Comparison of ENCODE assay signal across 8 mouse cellular contexts in the genomic region with DNA sequence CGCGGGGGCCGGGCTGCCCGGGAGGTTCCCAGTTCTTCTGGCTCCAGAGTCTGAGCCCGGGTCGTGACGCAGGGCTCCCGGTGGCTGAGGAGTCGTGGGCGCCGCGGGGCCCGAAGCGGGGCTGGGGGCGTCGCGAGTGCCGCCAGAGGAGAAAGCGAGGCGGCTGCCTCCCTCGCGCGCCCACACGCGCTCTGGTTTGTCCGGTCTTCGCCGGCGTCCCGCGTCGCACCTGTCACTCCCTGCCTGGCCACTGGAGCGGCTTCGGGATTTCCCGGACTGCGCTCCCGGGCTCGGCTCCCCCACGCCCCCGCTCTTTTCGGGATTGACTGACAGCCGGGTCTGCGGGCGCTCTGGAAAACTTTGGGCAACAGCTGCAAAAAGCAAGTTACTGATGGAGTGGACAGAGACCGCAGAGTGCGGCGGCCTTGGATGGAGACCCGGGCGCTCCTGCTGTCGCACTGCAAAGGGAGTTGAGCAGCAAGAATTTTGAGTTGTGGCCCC. TPM values are rescaled to one million over a fixed set of nuclear protein-coding genes. Genes with fewer than 3 reads are reported as not detected.
DNase-seq lines count a peak whose midpoint lies in the region; ATAC-seq and TF ChIP-seq lines count a peak whose summit lies in the region.

No protein-coding gene starts in this region.

- under 1% methylated on average over 48 of the region's 50 CpGs for WGBS in forebrain, embryonic 12.5 days

- peak; percentile 13 for ATAC-seq in forebrain, embryonic 12.5 days (ENCODE audit: low FRiP score)
- no peak for ATAC-seq in megakaryocyte progenitor cell, adult 5-6 weeks (replicated peaks; ENCODE audit: poor library complexity)

- no peak for TF ChIP-seq POLR2A in MEL (IDR thresholded peaks at IDR 0.05; ENCODE audit: control insufficient read depth in 1 of 2, insufficient read depth in 1 of 2, low read depth in 1 of 2, low read length in 2 of 2, poor library complexity in 1 of 2)

- peaks cover 0 to 28% of the 10 kb centered on the region in 2 experiments; a peak in 2 of 4 replicates for H3K36me3 ChIP-seq in MEL (ENCODE audit: control insufficient read depth in 1 of 2, insufficient read depth in 2 of 2, low read length in 2 of 2)
- H3K36me3 ChIP-seq in forebrain, embryonic 12.5 days (replicated peaks), result peaks cover 19% of the 10 kb centered on the region

- peak overlapping the region; percentile 89 for H3K4me2 ChIP-seq in forebrain, embryonic 12.5 days

- H3K9ac ChIP-seq in MEL (ENCODE audit: control insufficient read depth, low read depth, low read length, poor library complexity, severe bottlenecking), result peak overlapping the region; percentile 99
- peak overlapping the region; percentile 94 for H3K9ac ChIP-seq in forebrain, embryonic 12.5 days

- TF ChIP-seq CTCF in MEL (IDR thresholded peaks at IDR 0.05 in 2 of 3, conservative IDR thresholded peaks at IDR 0.05 in 1 of 3; ENCODE audit: control insufficient read depth in 1 of 3, insufficient read depth in 1 of 3, low read depth in 2 of 3, low read length in 3 of 3, poor library complexity in 1 of 3, severe bottlenecking in 1 of 3), result no peak

- H3K4me1 ChIP-seq in MEL (ENCODE audit: control insufficient read depth in 1 of 2, insufficient read depth in 2 of 2, low read length in 2 of 2), result peaks cover 0 to 27% of the 10 kb centered on the region in 2 experiments; a peak in 3 of 4 replicates
- peaks cover 60% of the 10 kb centered on the region for H3K4me1 ChIP-seq in forebrain, embryonic 12.5 days

- TF ChIP-seq EP300 in MEL (IDR thresholded peaks at IDR 0.05; ENCODE audit: low read depth in 1 of 2, low read length in 2 of 2), result no peak

- no peaks in the 10 kb centered on the region for H3K27me3 ChIP-seq in MEL (ENCODE audit: control insufficient read depth in 1 of 2, insufficient read depth in 2 of 2, low read length in 2 of 2)
- H3K27me3 ChIP-seq in forebrain, embryonic 12.5 days, result no peaks in the 10 kb centered on the region

- H3K9me3 ChIP-seq in MEL (replicated peaks; ENCODE audit: insufficient read depth, low read length), result no peaks in the 10 kb centered on the region
- no peaks in the 10 kb centered on the region for H3K9me3 ChIP-seq in forebrain, embryonic 12.5 days

- no peak overlapping the region for H3K27ac ChIP-seq in MEL (ENCODE audit: control insufficient read depth, low read depth, low read length)
- peak overlapping the region; percentile 99 for H3K27ac ChIP-seq in forebrain, embryonic 12.5 days

- peak overlapping the region; percentile 70 to 100 for H3K4me3 ChIP-seq in MEL (ENCODE audit: control insufficient read depth in 1 of 2, insufficient read depth in 1 of 2, low read depth in 2 of 2, low read length in 2 of 2)
- H3K4me3 ChIP-seq in forebrain, embryonic 12.5 days (replicated peaks), result peak overlapping the region; percentile 92

- no peak for TF ChIP-seq RAD21 in MEL (IDR thresholded peaks at IDR 0.05; ENCODE audit: low read depth, low read length)

- H3K79me2 ChIP-seq in MEL (ENCODE audit: control insufficient read depth, insufficient read depth, low read length, poor library complexity), result peaks cover 39% of the 10 kb centered on the region

- DNase-seq in MEL (ENCODE audit: low read depth, low spot score), result peak; percentile 54
- DNase-seq in c-Kit-negative CD71-positive TER-119-positive erythroid progenitor cells, embryonic 14.5 days (ENCODE audit: low read depth, low spot score), result peak; percentile 31
- DNase-seq in heart, postnatal 4 days, result peak; percentile 76
- peak; percentile 65 to 71 for DNase-seq in layer of hippocampus, postnatal 10 days (ENCODE audit: low spot score in 2 of 2)
- peak; percentile 58 for DNase-seq in lung, postnatal 36 days
- DNase-seq in right cerebral cortex, postnatal 14 days, result peak; percentile 65

TF ChIP-seq in MEL, 35 proteins besides CTCF, POLR2A, EP300 and RAD21:
- TF ChIP-seq ZNF384 (IDR thresholded peaks at IDR 0.05; ENCODE audit: low read depth, low read length), result no peak
- TF ChIP-seq ETS1 (IDR thresholded peaks at IDR 0.05; ENCODE audit: low read depth, low read length), result no peak
- TF ChIP-seq ELF1 (IDR thresholded peaks at IDR 0.05; ENCODE audit: low read depth, low read length), result no peak
- TF ChIP-seq UBTF (IDR thresholded peaks at IDR 0.05; ENCODE audit: borderline replicate concordance, insufficient read depth, low read depth, low read length), result 0 out of 2 replicates have a peak, but pooled peaks have one; percentile 42
- no peak for TF ChIP-seq HCFC1 (IDR thresholded peaks at IDR 0.05; ENCODE audit: low read depth, low read length)
- TF ChIP-seq SMC3 (IDR thresholded peaks at IDR 0.05; ENCODE audit: low read depth, low read length), result no peak
- TF ChIP-seq E2F4 (IDR thresholded peaks at IDR 0.05; ENCODE audit: borderline replicate concordance, low read depth, low read length), result no peak
- peak; percentile 49; the same call in 1 of the 2 replicates for TF ChIP-seq MXI1 (IDR thresholded peaks at IDR 0.05; ENCODE audit: low read depth, low read length)
- no peak for TF ChIP-seq POLR2AphosphoS5 (IDR thresholded peaks at IDR 0.05; ENCODE audit: borderline replicate concordance, low read depth, low read length)
- no peak for TF ChIP-seq TCF12 (IDR thresholded peaks at IDR 0.05; ENCODE audit: low read depth, low read length)
- TF ChIP-seq NRF1 (IDR thresholded peaks at IDR 0.05; ENCODE audit: insufficient read depth, low read depth, low read length, poor library complexity, severe bottlenecking), result no peak
- TF ChIP-seq GABPA (IDR thresholded peaks at IDR 0.05; ENCODE audit: low read depth, low read length), result no peak
- TF ChIP-seq MAZ (IDR thresholded peaks at IDR 0.05; ENCODE audit: low read depth, low read length), result no peak
- TF ChIP-seq ZC3H11A (IDR thresholded peaks at IDR 0.05; ENCODE audit: low read depth, low read length), result no peak
- no peak for TF ChIP-seq MAX (IDR thresholded peaks at IDR 0.05; ENCODE audit: low read length)
- no peak for TF ChIP-seq CHD1 (IDR thresholded peaks at IDR 0.05; ENCODE audit: low read depth, low read length)
- TF ChIP-seq TAL1 (IDR thresholded peaks at IDR 0.05; ENCODE audit: low read length), result no peak
- TF ChIP-seq MYC (IDR thresholded peaks at IDR 0.05; ENCODE audit: low read depth, low read length), result no peak

RNA-seq across cellular contexts. Expression of a gene that starts 0.7 kb away (rescaled TPM):
- 40.5 and 52.2 TPM in 2 replicates for total RNA-seq in MEL (2012; rRNA removed)
- polyA plus RNA-seq in MEL (2012; ENCODE audit: insufficient read depth in 1 of 2, insufficient read length in 2 of 2, low read depth in 1 of 2, low replicate concordance in 2 of 2, missing spikeins in 1 of 2), result 100 to 1,000 TPM in 1 of 2 experiments, not detected in 1; 161 TPM
- polyA plus RNA-seq in forebrain, embryonic 12.5 days (2016; fragmentation: Nextera tagmentation; extraction: Ambion mirVana), result 244 and 265 TPM in 2 replicates
- total RNA-seq in heart, postnatal 4 days (2021), result 10 to 100 TPM; 79.0 to 84.5 TPM
- total RNA-seq in layer of hippocampus, postnatal 10 days (2021), result 100 to 1,000 TPM; 191 to 198 TPM
- 24.7 and 28.3 TPM in 2 replicates for total RNA-seq in megakaryocyte progenitor cell, adult 5-6 weeks (2015)
- total RNA-seq in megakaryocyte progenitor cell, adult 5-6 weeks (2017), result 21.0 and 23.7 TPM in 2 replicates

RNA-seq across cellular contexts. Expression of a gene that starts 19.9 kb away (rescaled TPM):
- total RNA-seq in MEL (2012; rRNA removed), result 11.8 and 19.7 TPM in 2 replicates
- polyA plus RNA-seq in MEL (2012; ENCODE audit: insufficient read depth in 1 of 2, insufficient read length in 2 of 2, low read depth in 1 of 2, low replicate concordance in 2 of 2, missing spikeins in 1 of 2), result 10 to 100 TPM in 1 of 2 experiments, not detected in 1; 17.5 TPM
- 17.5 and 19.0 TPM in 2 replicates for polyA plus RNA-seq in forebrain, embryonic 12.5 days (2016; fragmentation: Nextera tagmentation; extraction: Ambion mirVana)
- total RNA-seq in heart, postnatal 4 days (2021), result 1 to 10 TPM; 6.1 to 8.3 TPM
- total RNA-seq in layer of hippocampus, postnatal 10 days (2021), result 10 to 100 TPM; 10.7 to 13.5 TPM
- 5.5 and 10.4 TPM in 2 replicates for total RNA-seq in megakaryocyte progenitor cell, adult 5-6 weeks (2015)
- 19.6 and 29.7 TPM in 2 replicates for total RNA-seq in megakaryocyte progenitor cell, adult 5-6 weeks (2017)
